Mouse (Mus musculus) kidney, postnatal 10 days (tissue): ENCODE measurements around the gene Hist1h3d.

Experiments used
- DNase-seq: peaks from one replicate; pipeline ENCODE4 v3.0.0; 2021; ENCODE audit warnings: mixed read lengths

Gene Hist1h3d

DNA sequence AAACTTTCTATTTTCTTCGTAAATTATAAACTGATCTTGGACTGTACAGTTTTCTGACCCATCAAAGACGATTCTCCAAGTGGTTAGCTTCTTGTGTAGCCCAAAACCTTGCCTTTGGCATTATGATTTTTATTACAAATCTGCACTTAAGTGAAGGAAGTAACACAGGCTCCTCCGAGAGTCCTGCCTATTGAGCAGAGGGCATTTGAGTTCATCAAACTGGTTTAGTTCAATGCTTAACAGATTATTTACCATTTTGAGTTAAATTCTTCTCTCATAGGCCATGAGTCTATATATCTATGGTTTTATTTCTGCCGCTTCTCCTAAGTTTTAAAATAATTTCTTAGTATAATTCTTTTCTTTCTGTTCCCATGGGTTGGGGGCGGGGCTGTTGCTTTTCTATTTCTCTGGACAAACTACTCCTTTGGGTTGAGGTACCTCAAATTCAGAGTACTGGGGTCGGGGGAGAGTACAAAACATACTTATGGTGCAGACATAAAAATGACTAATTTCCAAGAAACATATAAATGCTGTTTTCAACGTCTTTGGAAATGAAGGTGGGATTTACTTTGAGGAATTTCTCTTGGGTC is 47.4 kb downstream of the Hist1h3d start:
- DNase-seq, result peak; percentile 32
